Mouse (Mus musculus) retina, adult 2 months (tissue): Measurements from ENCODE around the gene Ccdc159.

Experiments used
- DNase-seq: peaks from one replicate; pipeline ENCODE4 v3.0.0-alpha.2; 2012; ENCODE audit warnings: low read depth, low spot score

Gene Ccdc159

GRCm38 (mm10) chr9:21961366-21961980, 34.2 kb downstream of the Ccdc159 start:
- DNase-seq = no peak

GRCm38 (mm10) chr9:21962010-21962409, 34.7 kb downstream of the Ccdc159 start:
- DNase-seq = no peak

GRCm38 (mm10) chr9:21962416-21963059, 35.3 kb downstream of the Ccdc159 start:
- DNase-seq = no peak

GRCm38 (mm10) chr9:21963417-21963816, 36.1 kb downstream of the Ccdc159 start, which contains the start of gene Epor:
TSS of gene Epor (minus strand) at chr9:21963506.
- DNase-seq = no peak

- no peak for DNase-seq
Observed at GRCm38 (mm10) chr9:21968883-21969282, 41.6 kb downstream of the Ccdc159 start.

GRCm38 (mm10) chr9:21969304-21969703, 42.0 kb downstream of the Ccdc159 start:
- DNase-seq = no peak

GRCm38 (mm10) chr9:21976626-21977175, 49.4 kb downstream of the Ccdc159 start:
- DNase-seq = no peak

- no peak for DNase-seq
Observed at GRCm38 (mm10) chr9:21977331-21977730, 50.1 kb downstream of the Ccdc159 start.

GRCm38 (mm10) chr9:21977972-21978371, 50.7 kb downstream of the Ccdc159 start:
- DNase-seq = no peak

- DNase-seq = no peak
Observed at GRCm38 (mm10) chr9:21978398-21979128, 51.3 kb downstream of the Ccdc159 start.

GRCm38 (mm10) chr9:21983911-21984310, 56.6 kb downstream of the Ccdc159 start:
- DNase-seq = peak; percentile 67
